21 mouse cellular contexts compared by ENCODE assay signal in the genomic region with DNA sequence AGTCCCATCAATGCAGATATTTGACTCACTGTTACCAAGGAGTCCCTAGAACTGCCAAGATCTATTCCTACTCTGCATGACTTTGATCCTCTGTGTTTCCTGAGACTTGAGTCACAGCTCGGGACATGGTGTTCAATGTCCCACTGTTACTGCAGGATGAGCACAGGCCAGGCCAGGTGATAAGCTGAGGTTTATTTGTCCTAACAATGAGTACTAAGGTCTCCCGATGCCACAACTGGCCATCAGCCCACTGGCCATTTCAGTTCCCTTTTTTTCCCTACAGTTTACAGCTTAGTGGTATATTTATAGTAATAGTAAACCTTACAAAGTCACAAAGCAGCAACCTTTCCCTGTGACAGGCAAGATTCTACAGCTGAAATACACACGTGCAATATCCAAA. TPM values are rescaled to one million over a fixed set of nuclear protein-coding genes. Genes with fewer than 3 reads are reported as not detected.
DNase-seq lines count a peak whose midpoint lies in the region; ATAC-seq and TF ChIP-seq lines count a peak whose summit lies in the region.
"Had no signal": no experiment of that assay in that cellular context is flagged by ENCODE, and none has a peak within 500 bp of the region (broad histone marks: within the 10 kb centered on the region; RNA-seq: fewer than 3 reads in every experiment).

No protein-coding gene starts in this region.

- no peak for DNase-seq in gastrocnemius, adult 2 months
- no peak for DNase-seq in gastrocnemius, postnatal 25 days
- DNase-seq in heart, adult 9 months (ENCODE audit: low spot score in 2 of 2): no peak
- no peak for DNase-seq in urinary bladder, postnatal 10 days (ENCODE audit: low spot score)
- DNase-seq: adrenal gland, postnatal 14 days; cerebellum, adult 18-20 months; cerebellum, postnatal 14 days; embryo, embryonic 11 days; heart, postnatal 14 days; kidney, adult 18-20 months had no signal

- 60% methylated on average over 3 of the region's 3 CpGs for WGBS in heart, embryonic 12.5 days
- WGBS in intestine, postnatal 0 days: 57% methylated on average over 3 of the region's 3 CpGs
- 73% methylated on average over 3 of the region's 3 CpGs for WGBS in intestine, embryonic 15.5 days

- peaks cover 54% of the 10 kb centered on the region for H3K4me1 ChIP-seq in heart, embryonic 12.5 days (replicated peaks)
- no peaks in the 10 kb centered on the region for H3K4me1 ChIP-seq in intestine, postnatal 0 days (replicated peaks; ENCODE audit: control insufficient read depth, insufficient read depth, low read length)
- 0 out of 2 replicates have a peak, but pooled peaks cover 1% of the 10 kb centered on the region for H3K4me1 ChIP-seq in intestine, embryonic 15.5 days (replicated peaks)
- H3K4me1 ChIP-seq: embryonic facial prominence, embryonic 15.5 days; forebrain, embryonic 10.5 days; hindbrain, embryonic 15.5 days had no signal

- no peak for ATAC-seq in heart, embryonic 12.5 days (ENCODE audit: insufficient number of reproducible peaks, low FRiP score)
- ATAC-seq in intestine, postnatal 0 days: peak; percentile 36; the same call in 1 of the 2 replicates
- ATAC-seq in intestine, embryonic 15.5 days: no peak
- ATAC-seq in megakaryocyte, adult 5-6 weeks (ENCODE audit: poor library complexity, severe bottlenecking): peak; percentile 56
- ATAC-seq: activated CD4-positive, CD25-positive, alpha-beta regulatory T cell, adult 4 months; forebrain, embryonic 14.5 days; Patski had no signal

- intact Hi-C loops in gastrocnemius, adult 2 months (cut with DNase I): no loop called here

- H3K4me3 ChIP-seq in gastrocnemius, adult 2 months: no peak overlapping the region
- H3K4me3 ChIP-seq in heart, embryonic 12.5 days: no peak overlapping the region
- H3K4me3 ChIP-seq in intestine, postnatal 0 days (ENCODE audit: low read depth, low read length): no peak overlapping the region
- H3K4me3 ChIP-seq in intestine, embryonic 15.5 days (replicated peaks): no peak overlapping the region
- H3K4me3 ChIP-seq: embryonic facial prominence, embryonic 15.5 days; erythroblast, embryonic 14.5 days; forebrain, embryonic 10.5 days; hindbrain, embryonic 15.5 days had no signal

- H3K4me2 ChIP-seq in heart, embryonic 12.5 days: no peak overlapping the region
- H3K4me2 ChIP-seq in intestine, postnatal 0 days (replicated peaks; ENCODE audit: low read depth): no peak overlapping the region
- no peak overlapping the region for H3K4me2 ChIP-seq in intestine, embryonic 15.5 days (replicated peaks)
- H3K4me2 ChIP-seq: embryonic facial prominence, embryonic 15.5 days; hindbrain, embryonic 15.5 days had no signal

- peaks cover 16% of the 10 kb centered on the region; the same call in 1 of the 2 replicates for H3K36me3 ChIP-seq in heart, embryonic 12.5 days
- H3K36me3 ChIP-seq in intestine, postnatal 0 days (ENCODE audit: control insufficient read depth, insufficient read depth): no peaks in the 10 kb centered on the region
- H3K36me3 ChIP-seq in intestine, embryonic 15.5 days: no peaks in the 10 kb centered on the region
- H3K36me3 ChIP-seq: hindbrain, embryonic 15.5 days had no signal

- TF ChIP-seq CTCF in gastrocnemius, adult 2 months (IDR thresholded peaks at IDR 0.05): no peak
- no peak for TF ChIP-seq CTCF in intestine, postnatal 0 days (IDR thresholded peaks at IDR 0.05; ENCODE audit: low read depth)

- no peak overlapping the region for H3K9ac ChIP-seq in heart, embryonic 12.5 days
- no peak overlapping the region for H3K9ac ChIP-seq in intestine, postnatal 0 days (ENCODE audit: low read depth, low read length)
- no peak overlapping the region for H3K9ac ChIP-seq in intestine, embryonic 15.5 days
- H3K9ac ChIP-seq: embryonic facial prominence, embryonic 15.5 days; hindbrain, embryonic 15.5 days had no signal

- no peaks in the 10 kb centered on the region for H3K27me3 ChIP-seq in heart, embryonic 12.5 days (replicated peaks)
- no peaks in the 10 kb centered on the region for H3K27me3 ChIP-seq in intestine, postnatal 0 days (replicated peaks; ENCODE audit: control insufficient read depth, insufficient read depth, low read length)
- H3K27me3 ChIP-seq in intestine, embryonic 15.5 days (replicated peaks): no peaks in the 10 kb centered on the region
- H3K27me3 ChIP-seq: embryonic facial prominence, embryonic 15.5 days; hindbrain, embryonic 15.5 days; Patski had no signal

- peak overlapping the region; percentile 93 for H3K27ac ChIP-seq in gastrocnemius, adult 2 months
- 0 out of 2 replicates have a peak overlapping the region, but pooled peaks have one; percentile 18 for H3K27ac ChIP-seq in heart, embryonic 12.5 days (ENCODE audit: poor library complexity, severe bottlenecking)
- no peak overlapping the region for H3K27ac ChIP-seq in intestine, postnatal 0 days (ENCODE audit: low read depth, low read length)
- H3K27ac ChIP-seq in intestine, embryonic 15.5 days: no peak overlapping the region
- H3K27ac ChIP-seq: embryonic facial prominence, embryonic 15.5 days; forebrain, embryonic 10.5 days; hindbrain, embryonic 15.5 days had no signal

- H3K9me3 ChIP-seq in heart, embryonic 12.5 days (replicated peaks): no peaks in the 10 kb centered on the region
- no peaks in the 10 kb centered on the region for H3K9me3 ChIP-seq in intestine, postnatal 0 days (ENCODE audit: control insufficient read depth)
- H3K9me3 ChIP-seq in intestine, embryonic 15.5 days: no peaks in the 10 kb centered on the region
- H3K9me3 ChIP-seq: embryonic facial prominence, embryonic 15.5 days; hindbrain, embryonic 15.5 days had no signal

RNA-seq across cellular contexts. Expression of gene Egln1, which starts 16.7 kb away (rescaled TPM):
- total RNA-seq in gastrocnemius, adult 2 months (2021): 100 to 1,000 TPM; 159 to 192 TPM
- total RNA-seq in gastrocnemius, postnatal 25 days (2021): 100 to 1,000 TPM; 101 to 138 TPM
- polyA plus RNA-seq in heart, embryonic 12.5 days (2016; fragmentation: Nextera tagmentation; extraction: Ambion mirVana): 16.5 and 18.6 TPM in 2 replicates
- 8.2 and 8.5 TPM in 2 replicates for polyA plus RNA-seq in intestine, postnatal 0 days (2015; fragmentation: Nextera tagmentation; extraction: Ambion mirVana)
- polyA plus RNA-seq in intestine, embryonic 15.5 days (2015; fragmentation: Nextera tagmentation; extraction: Ambion mirVana): 14.0 and 14.4 TPM in 2 replicates
- 26.5 and 28.4 TPM in 2 replicates for total RNA-seq in megakaryocyte, adult 5-6 weeks (2015)
- 17.8 and 19.2 TPM in 2 replicates for total RNA-seq in megakaryocyte, adult 5-6 weeks (2017)

RNA-seq across cellular contexts. Expression of gene Sprtn, which starts 34.7 kb away (rescaled TPM):
- 1 to 10 TPM; 6.7 to 7.5 TPM for total RNA-seq in gastrocnemius, adult 2 months (2021)
- total RNA-seq in gastrocnemius, postnatal 25 days (2021): 1 to 10 TPM; 4.8 to 5.3 TPM
- polyA plus RNA-seq in heart, embryonic 12.5 days (2016; fragmentation: Nextera tagmentation; extraction: Ambion mirVana): 10.4 and 10.9 TPM in 2 replicates
- 4.5 and 4.7 TPM in 2 replicates for polyA plus RNA-seq in intestine, postnatal 0 days (2015; fragmentation: Nextera tagmentation; extraction: Ambion mirVana)
- polyA plus RNA-seq in intestine, embryonic 15.5 days (2015; fragmentation: Nextera tagmentation; extraction: Ambion mirVana): 8.4 and 8.5 TPM in 2 replicates
- total RNA-seq in megakaryocyte, adult 5-6 weeks (2015): 11.0 and 11.1 TPM in 2 replicates
- 18.9 and 20.7 TPM in 2 replicates for total RNA-seq in megakaryocyte, adult 5-6 weeks (2017)

RNA-seq across cellular contexts. Expression of gene Exoc8, which starts 34.9 kb away (rescaled TPM):
- 1 to 10 TPM; 7.6 to 7.8 TPM for total RNA-seq in gastrocnemius, adult 2 months (2021)
- 1 to 10 TPM; 6.2 to 7.3 TPM for total RNA-seq in gastrocnemius, postnatal 25 days (2021)
- 10.1 and 10.3 TPM in 2 replicates for polyA plus RNA-seq in heart, embryonic 12.5 days (2016; fragmentation: Nextera tagmentation; extraction: Ambion mirVana)
- 4.7 and 5.4 TPM in 2 replicates for polyA plus RNA-seq in intestine, postnatal 0 days (2015; fragmentation: Nextera tagmentation; extraction: Ambion mirVana)
- polyA plus RNA-seq in intestine, embryonic 15.5 days (2015; fragmentation: Nextera tagmentation; extraction: Ambion mirVana): 7.5 and 7.8 TPM in 2 replicates
- 6.5 and 8.9 TPM in 2 replicates for total RNA-seq in megakaryocyte, adult 5-6 weeks (2015)
- 14.5 and 16.1 TPM in 2 replicates for total RNA-seq in megakaryocyte, adult 5-6 weeks (2017)

Comparison
In these comparisons a context has a peak if more than half of its experiments do, and no peak if none do; other contexts are left out.
1. ATAC-seq: peak in intestine, postnatal 0 days (single experiment) and megakaryocyte, adult 5-6 weeks (single experiment); none in heart, embryonic 12.5 days (single experiment) and intestine, embryonic 15.5 days (single experiment).
2. H3K27ac ChIP-seq: peak in gastrocnemius, adult 2 months (single experiment) and heart, embryonic 12.5 days (single experiment); none in intestine, postnatal 0 days (single experiment) and intestine, embryonic 15.5 days (single experiment).